Mouse (Mus musculus): ENCODE results near the gene Ccdc17. TPM values are rescaled to one million over a fixed set of nuclear protein-coding genes. Genes with fewer than 3 reads are reported as not detected.
A peak's percentile ranks its signal among the peaks of the same experiment; 100 is the strongest.

Gene Ccdc17
- polyA plus RNA-seq (2014; fragmentation: Nextera tagmentation; extraction: Ambion mirVana), result 2.6 and 3.4 TPM in 2 replicates

GRCm38 (mm10) chr4:116596379-116596778, at the start of gene Ccdc17:
TSS of gene Ccdc17 (plus strand) at chr4:116596654.
- Histone ChIP-seq H3K27me3 (ENCODE audit: insufficient read depth, low read length) (no peaks in the 10 kb centered on the region), H3K36me3 (ENCODE audit: insufficient read depth) (peaks cover 40% of the 10 kb centered on the region), H3K4me3 (ENCODE audit: low read depth, low read length) (peak within 1 kb of the TSS; percentile 50), H3K4me1 (ENCODE audit: insufficient read depth) (0 out of 2 replicates have a peak, but pooled peaks cover 3% of the 10 kb centered on the region), H3K27ac (ENCODE audit: low read depth) (peak within 1 kb of the TSS; percentile 68), H3K9ac (peak within 1 kb of the TSS; percentile 60), H3K9me3 (ENCODE audit: low read depth, low read length) (no peaks in the 10 kb centered on the region), H3K4me2 (peak within 1 kb of the TSS; percentile 91)
- no peak for TF ChIP-seq CTCF (IDR thresholded peaks at IDR 0.05; ENCODE audit: low read depth)
- ATAC-seq (ENCODE audit: insufficient read depth) (no peak), DNase-seq (no peak)
- 25% methylated on average over 5 of the region's 5 CpGs for WGBS

GRCm38 (mm10) chr4:116550432-116550831, 46.0 kb upstream of the Ccdc17 start:
- no peaks in the 10 kb centered on the region for H3K4me1 ChIP-seq (ENCODE audit: insufficient read depth)
- no peaks in the 10 kb centered on the region for H3K27me3 ChIP-seq (ENCODE audit: insufficient read depth, low read length)
- H3K9me3 ChIP-seq (ENCODE audit: low read depth, low read length), result no peaks in the 10 kb centered on the region
- H3K4me2 ChIP-seq, result no peak overlapping the region
- H3K36me3 ChIP-seq (ENCODE audit: insufficient read depth), result peaks cover 16% of the 10 kb centered on the region
- no peak overlapping the region for H3K27ac ChIP-seq (ENCODE audit: low read depth)
- ATAC-seq (ENCODE audit: insufficient read depth) (no peak), DNase-seq (no peak)
- H3K4me3 ChIP-seq (ENCODE audit: low read depth, low read length), result no peak overlapping the region
- WGBS, result 90% methylated on average over 1 of the region's 1 CpGs
- H3K9ac ChIP-seq, result no peak overlapping the region
- no peak for TF ChIP-seq CTCF (IDR thresholded peaks at IDR 0.05; ENCODE audit: low read depth)

GRCm38 (mm10) chr4:116553035-116553434, 43.4 kb upstream of the Ccdc17 start:
- no peak for TF ChIP-seq CTCF (IDR thresholded peaks at IDR 0.05; ENCODE audit: low read depth)
- no peak overlapping the region for H3K27ac ChIP-seq (ENCODE audit: low read depth)
- H3K4me2 ChIP-seq, result no peak overlapping the region
- DNase-seq (no peak), ATAC-seq (ENCODE audit: insufficient read depth) (no peak)
- H3K27me3 ChIP-seq (ENCODE audit: insufficient read depth, low read length), result no peaks in the 10 kb centered on the region
- H3K9ac ChIP-seq, result no peak overlapping the region
- no peak overlapping the region for H3K4me3 ChIP-seq (ENCODE audit: low read depth, low read length)
- H3K9me3 ChIP-seq (ENCODE audit: low read depth, low read length), result no peaks in the 10 kb centered on the region
- H3K4me1 ChIP-seq (ENCODE audit: insufficient read depth), result no peaks in the 10 kb centered on the region
- H3K36me3 ChIP-seq (ENCODE audit: insufficient read depth), result peaks cover 16% of the 10 kb centered on the region
- WGBS, result 87% methylated on average over 3 of the region's 3 CpGs

- no peak for ATAC-seq (ENCODE audit: insufficient read depth)
Measured at GRCm38 (mm10) chr4:116555413-116556300, 40.8 kb upstream of the Ccdc17 start, which contains the start of gene Tmem69. TSS of gene Tmem69 (minus strand) at chr4:116555936.

GRCm38 (mm10) chr4:116556561-116557305, 39.7 kb upstream of the Ccdc17 start:
- H3K27me3 ChIP-seq (ENCODE audit: insufficient read depth, low read length), result no peaks in the 10 kb centered on the region
- WGBS, result under 1% methylated on average over 28 of the region's 28 CpGs
- peak; percentile 97 for DNase-seq
- peak; percentile 97 for ATAC-seq (ENCODE audit: insufficient read depth)
- H3K4me1 ChIP-seq (ENCODE audit: insufficient read depth), result no peaks in the 10 kb centered on the region
- H3K9ac ChIP-seq, result peak overlapping the region; percentile 92
- no peaks in the 10 kb centered on the region for H3K9me3 ChIP-seq (ENCODE audit: low read depth, low read length)
- H3K36me3 ChIP-seq (ENCODE audit: insufficient read depth), result peaks cover 16% of the 10 kb centered on the region
- H3K4me2 ChIP-seq, result peak overlapping the region; percentile 66
- H3K4me3 ChIP-seq (ENCODE audit: low read depth, low read length), result peak overlapping the region; percentile 91
- H3K27ac ChIP-seq (ENCODE audit: low read depth), result peak overlapping the region; percentile 95
- no peak for TF ChIP-seq CTCF (IDR thresholded peaks at IDR 0.05; ENCODE audit: low read depth)

More at GRCm38 (mm10) chr4:116555413-116556300, 40.8 kb upstream of the Ccdc17 start, which contains the start of gene Tmem69:
- peak within 1 kb of the TSS; percentile 66 for H3K4me2 ChIP-seq
- H3K36me3 ChIP-seq (ENCODE audit: insufficient read depth), result peaks cover 16% of the 10 kb centered on the region
- H3K9me3 ChIP-seq (ENCODE audit: low read depth, low read length), result no peaks in the 10 kb centered on the region
- peak; percentile 92 for DNase-seq
- TF ChIP-seq CTCF (IDR thresholded peaks at IDR 0.05; ENCODE audit: low read depth), result no peak
- H3K27me3 ChIP-seq (ENCODE audit: insufficient read depth, low read length), result no peaks in the 10 kb centered on the region
- 4% methylated on average over 23 of the region's 23 CpGs for whole genome bisulfite sequencing
- peak within 1 kb of the TSS; percentile 95 for H3K27ac ChIP-seq (ENCODE audit: low read depth)
- H3K4me1 ChIP-seq (ENCODE audit: insufficient read depth), result no peaks in the 10 kb centered on the region
- H3K4me3 ChIP-seq (ENCODE audit: low read depth, low read length), result peak within 1 kb of the TSS; percentile 91
- peak within 1 kb of the TSS; percentile 92 for H3K9ac ChIP-seq

- H3K36me3 ChIP-seq (ENCODE audit: insufficient read depth), result peaks cover 13% of the 10 kb centered on the region
- WGBS, result under 1% methylated on average over 74 of the region's 78 CpGs
- peak; percentile 98 for DNase-seq
- peak within 1 kb of the TSS; percentile 66 for H3K4me2 ChIP-seq
- H3K27ac ChIP-seq (ENCODE audit: low read depth), result peak within 1 kb of the TSS; percentile 95
- no peaks in the 10 kb centered on the region for H3K4me1 ChIP-seq (ENCODE audit: insufficient read depth)
- H3K9me3 ChIP-seq (ENCODE audit: low read depth, low read length), result no peaks in the 10 kb centered on the region
- peak within 1 kb of the TSS; percentile 91 for H3K4me3 ChIP-seq (ENCODE audit: low read depth, low read length)
- peak; percentile 95 for ATAC-seq (ENCODE audit: insufficient read depth)
- H3K27me3 ChIP-seq (ENCODE audit: insufficient read depth, low read length), result no peaks in the 10 kb centered on the region
- peak; percentile 53 for TF ChIP-seq CTCF (IDR thresholded peaks at IDR 0.05; ENCODE audit: low read depth)
- H3K9ac ChIP-seq, result peak within 1 kb of the TSS; percentile 92
Measured at GRCm38 (mm10) chr4:116557306-116558121, 38.9 kb upstream of the Ccdc17 start, which contains the start of gene Gpbp1l1. TSS of gene Gpbp1l1 (plus strand) at chr4:116557658.

All from lung, embryonic 14.5 days (tissue).